Mouse (Mus musculus): ENCODE results near the gene Llgl2. TPM values are rescaled to one million over a fixed set of nuclear protein-coding genes. Genes with fewer than 3 reads are reported as not detected.

Gene Llgl2
- total and polyA plus RNA-seq, 3 experiments, result 7.6 to 29.5 (median 13.1) TPM

- peak; percentile 46 for DNase-seq
These were observed 15.0 kb upstream of the Llgl2 start for GRCm38 (mm10) chr11:115808696-115809310.

GRCm38 (mm10) chr11:115809311-115809781, 14.5 kb upstream of the Llgl2 start:
- peak; percentile 75 for DNase-seq

GRCm38 (mm10) chr11:115810377-115810776, 13.5 kb upstream of the Llgl2 start:
- peak; percentile 89 for DNase-seq

- DNase-seq, result no peak
These were observed 12.3 kb upstream of the Llgl2 start for GRCm38 (mm10) chr11:115811381-115812093.

- peak; percentile 82 for DNase-seq
These were observed 11.8 kb upstream of the Llgl2 start for GRCm38 (mm10) chr11:115812095-115812494.

GRCm38 (mm10) chr11:115812533-115813420, 11.1 kb upstream of the Llgl2 start:
- peak; percentile 79 for DNase-seq

- DNase-seq, result peak; percentile 98
These were observed 10.1 kb upstream of the Llgl2 start, which contains the start of gene Caskin2 for GRCm38 (mm10) chr11:115813507-115814296. TSS of gene Caskin2 (minus strand) at chr11:115813639.

GRCm38 (mm10) chr11:115814605-115815450, 9.0 kb upstream of the Llgl2 start, which contains the start of gene Tsen54:
TSS of gene Tsen54 (plus strand) at chr11:115814724.
- peak; percentile 94 for DNase-seq

GRCm38 (mm10) chr11:115817331-115817730, 6.5 kb upstream of the Llgl2 start:
- no peak for DNase-seq

GRCm38 (mm10) chr11:115819915-115820623, 3.8 kb upstream of the Llgl2 start:
- DNase-seq, result no peak

GRCm38 (mm10) chr11:115821001-115821400, 2.8 kb upstream of the Llgl2 start:
- no peak for DNase-seq

GRCm38 (mm10) chr11:115824813-115825212, 964 bp downstream of the Llgl2 start:
- no peak for DNase-seq

- no peak for DNase-seq
These were observed 2.6 kb downstream of the Llgl2 start for GRCm38 (mm10) chr11:115826487-115826886.

GRCm38 (mm10) chr11:115827624-115828023, 3.8 kb downstream of the Llgl2 start:
- DNase-seq, result no peak

GRCm38 (mm10) chr11:115829036-115829435, 5.2 kb downstream of the Llgl2 start:
- DNase-seq, result no peak

GRCm38 (mm10) chr11:115830550-115831325, 6.9 kb downstream of the Llgl2 start:
- DNase-seq, result no peak

GRCm38 (mm10) chr11:115831518-115831917, 7.7 kb downstream of the Llgl2 start:
- no peak for DNase-seq

- DNase-seq, result no peak
These were observed 8.2 kb downstream of the Llgl2 start for GRCm38 (mm10) chr11:115832064-115832463.

- DNase-seq, result peak; percentile 63
These were observed 8.7 kb downstream of the Llgl2 start for GRCm38 (mm10) chr11:115832523-115832922.

Data from adrenal gland, adult 2 months (tissue).